Mouse (Mus musculus): ENCODE data around the gene Mob2.

- no peak for TF ChIP-seq CTCF (IDR thresholded peaks at IDR 0.05; ENCODE audit: insufficient read depth, low read length)
- TF ChIP-seq POLR2A (IDR thresholded peaks at IDR 0.05; ENCODE audit: borderline replicate concordance, extremely low read depth, low read depth, low read length): no peak
Observed at GRCm38 (mm10) chr7:141959133-141959532, 101.7 kb downstream of the Mob2 start.
